Mouse (Mus musculus) G1E (cell line): ENCODE measurements around the gene Vac14.

Source experiments
- CTCF ChIP-seq: IDR thresholded peaks from 2 replicates; pipeline ENCODE4 v1.5.1; 2012; ENCODE audit warnings: low read depth, low read length, inconsistent platforms, mixed read lengths
- TAL1 ChIP-seq: conservative IDR thresholded peaks from 2 replicates; pipeline ENCODE4 v1.6.1; 2012; ENCODE audit warnings: low read depth, low read length, inconsistent platforms, mixed read lengths

DNA sequence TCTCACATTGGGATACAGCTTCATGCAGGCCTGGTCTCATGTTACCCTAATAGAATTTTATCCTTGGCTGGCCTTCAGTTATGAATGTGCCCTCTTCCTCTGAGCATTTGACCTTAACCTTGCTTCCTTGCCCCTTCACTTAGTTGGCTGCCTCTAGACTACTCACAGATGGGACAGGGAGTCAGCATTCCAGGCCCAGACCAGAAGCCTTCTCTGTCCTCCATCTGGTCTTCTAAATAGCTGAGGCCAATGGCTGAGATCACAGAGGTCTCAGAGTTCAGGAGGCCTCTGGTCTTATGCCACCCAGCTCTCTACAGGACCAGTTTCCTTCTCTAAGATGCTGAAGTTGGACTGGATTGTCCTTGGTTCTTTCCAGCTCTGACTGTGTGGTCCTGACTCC lies 41.7 kb downstream of the Vac14 start:
- no peak for TF ChIP-seq TAL1
- no peak for TF ChIP-seq CTCF
